Mouse (Mus musculus): Measurements from ENCODE around the gene Casq1. TPM values are rescaled to one million over a fixed set of nuclear protein-coding genes. Genes with fewer than 3 reads are reported as not detected.
A peak's percentile ranks its signal among the peaks of the same experiment; 100 is the strongest.

The Casq1 gene
- polyA plus RNA-seq, 2 experiments: 14.9 to 17.8 TPM

DNA sequence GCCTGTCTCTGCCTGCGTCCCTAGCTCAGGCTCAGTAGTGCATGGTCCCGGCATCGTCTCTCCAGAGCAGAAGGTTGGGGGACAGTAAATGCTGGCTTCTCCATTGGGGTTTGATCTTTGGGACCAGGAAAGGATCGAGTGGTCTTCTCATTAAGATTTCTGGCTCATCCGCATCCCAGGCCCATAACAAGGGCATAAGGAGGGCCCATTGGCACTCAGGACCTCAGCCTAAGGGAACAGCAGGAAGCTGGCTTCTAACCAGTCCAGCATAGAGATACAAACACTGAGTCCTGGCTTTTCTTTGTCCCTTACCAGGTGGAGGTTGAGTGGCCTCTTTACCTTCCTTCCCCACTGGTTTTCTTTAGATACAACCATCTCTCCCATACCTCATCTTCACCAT is 21.8 kb downstream of the Casq1 start:
- 92% methylated on average over 5 of the region's 5 CpGs for WGBS

GRCm38 (mm10) chr1:172197146-172197545 is 22.5 kb downstream of the Casq1 start:
- H3K27ac ChIP-seq (replicated peaks; ENCODE audit: low read depth, low read length): no peak overlapping the region
- no peaks in the 10 kb centered on the region for H3K9me3 ChIP-seq (ENCODE audit: control insufficient read depth, low read length)
- no peak overlapping the region for H3K9ac ChIP-seq (ENCODE audit: low read depth, low read length, severe bottlenecking)
- ATAC-seq (ENCODE audit: low FRiP score, low read depth) (no peak), DNase-seq (ENCODE audit: low spot score) (no peak)
- 91% methylated on average over 3 of the region's 3 CpGs for WGBS
- peaks cover 94% of the 10 kb centered on the region for H3K36me3 ChIP-seq (ENCODE audit: control insufficient read depth, insufficient read depth, low read length)
- peaks cover 10% of the 10 kb centered on the region for H3K4me1 ChIP-seq (ENCODE audit: control insufficient read depth, insufficient read depth, low read length)
- no peak overlapping the region for H3K4me3 ChIP-seq (replicated peaks; ENCODE audit: low read length)
- H3K4me2 ChIP-seq (replicated peaks; ENCODE audit: low read depth, low read length, severe bottlenecking): no peak overlapping the region
- H3K27me3 ChIP-seq (ENCODE audit: control insufficient read depth, insufficient read depth, low read length): no peaks in the 10 kb centered on the region
- TF ChIP-seq POLR2A (IDR thresholded peaks at IDR 0.05; ENCODE audit: borderline replicate concordance, extremely low read depth, insufficient read depth, insufficient read length): no peak

More for the DNA sequence above, 21.8 kb downstream of the Casq1 start:
- DNase-seq (ENCODE audit: low spot score) (no peak), ATAC-seq (ENCODE audit: low FRiP score, low read depth) (no peak)
- peaks cover 91% of the 10 kb centered on the region for H3K36me3 ChIP-seq (ENCODE audit: control insufficient read depth, insufficient read depth, low read length)
- H3K4me2 ChIP-seq (replicated peaks; ENCODE audit: low read depth, low read length, severe bottlenecking): no peak overlapping the region
- H3K27ac ChIP-seq (replicated peaks; ENCODE audit: low read depth, low read length): no peak overlapping the region
- H3K4me1 ChIP-seq (ENCODE audit: control insufficient read depth, insufficient read depth, low read length): peaks cover 17% of the 10 kb centered on the region
- H3K9me3 ChIP-seq (ENCODE audit: control insufficient read depth, low read length): no peaks in the 10 kb centered on the region
- no peak overlapping the region for H3K9ac ChIP-seq (ENCODE audit: low read depth, low read length, severe bottlenecking)
- no peak for TF ChIP-seq POLR2A (IDR thresholded peaks at IDR 0.05; ENCODE audit: borderline replicate concordance, extremely low read depth, insufficient read depth, insufficient read length)
- H3K4me3 ChIP-seq (replicated peaks; ENCODE audit: low read length): no peak overlapping the region
- no peaks in the 10 kb centered on the region for H3K27me3 ChIP-seq (ENCODE audit: control insufficient read depth, insufficient read depth, low read length)

- 85% methylated on average over 8 of the region's 8 CpGs for WGBS
- no peak overlapping the region for H3K9ac ChIP-seq (ENCODE audit: low read depth, low read length, severe bottlenecking)
- TF ChIP-seq POLR2A (IDR thresholded peaks at IDR 0.05; ENCODE audit: borderline replicate concordance, extremely low read depth, insufficient read depth, insufficient read length): no peak
- no peaks in the 10 kb centered on the region for H3K9me3 ChIP-seq (ENCODE audit: control insufficient read depth, low read length)
- peaks cover 90% of the 10 kb centered on the region for H3K36me3 ChIP-seq (ENCODE audit: control insufficient read depth, insufficient read depth, low read length)
- no peaks in the 10 kb centered on the region for H3K27me3 ChIP-seq (ENCODE audit: control insufficient read depth, insufficient read depth, low read length)
- no peak overlapping the region for H3K4me2 ChIP-seq (replicated peaks; ENCODE audit: low read depth, low read length, severe bottlenecking)
- ATAC-seq (ENCODE audit: low FRiP score, low read depth): no peak
- H3K4me1 ChIP-seq (ENCODE audit: control insufficient read depth, insufficient read depth, low read length): no peaks in the 10 kb centered on the region
- H3K4me3 ChIP-seq (replicated peaks; ENCODE audit: low read length): no peak overlapping the region
- DNase-seq (ENCODE audit: low spot score): no peak
- no peak overlapping the region for H3K27ac ChIP-seq (replicated peaks; ENCODE audit: low read depth, low read length)
Measured at GRCm38 (mm10) chr1:172194435-172194834, 25.2 kb downstream of the Casq1 start.

DNA sequence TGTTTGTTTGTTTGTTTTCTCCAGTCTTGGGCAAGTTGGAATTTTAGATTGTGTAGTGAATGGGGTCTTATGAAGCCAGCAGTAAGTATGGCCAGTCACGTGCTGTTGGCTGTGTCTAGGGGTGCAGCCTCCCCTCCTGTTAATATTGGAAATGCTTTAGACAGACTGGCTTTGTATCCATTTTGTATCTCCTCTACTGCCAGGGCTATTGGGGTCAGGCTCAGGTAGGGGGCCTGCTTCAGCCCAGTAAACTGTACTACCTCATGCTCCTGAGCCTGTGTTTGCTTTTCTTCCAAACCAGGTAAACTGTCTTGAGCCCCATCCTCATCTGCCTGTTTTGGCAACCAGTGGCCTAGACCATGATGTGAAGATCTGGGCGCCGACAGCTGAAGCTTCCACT is 27.5 kb downstream of the Casq1 start:
- Histone ChIP-seq H3K4me3 (replicated peaks; ENCODE audit: low read length) (no peak overlapping the region), H3K4me1 (ENCODE audit: control insufficient read depth, insufficient read depth, low read length) (no peaks in the 10 kb centered on the region), H3K9ac (ENCODE audit: low read depth, low read length, severe bottlenecking) (no peak overlapping the region), H3K27me3 (ENCODE audit: control insufficient read depth, insufficient read depth, low read length) (no peaks in the 10 kb centered on the region), H3K4me2 (replicated peaks; ENCODE audit: low read depth, low read length, severe bottlenecking) (no peak overlapping the region), H3K36me3 (ENCODE audit: control insufficient read depth, insufficient read depth, low read length) (peaks cover 86% of the 10 kb centered on the region), H3K27ac (replicated peaks; ENCODE audit: low read depth, low read length) (no peak overlapping the region), H3K9me3 (ENCODE audit: control insufficient read depth, low read length) (no peaks in the 10 kb centered on the region)
- 97% methylated on average over 3 of the region's 3 CpGs for WGBS
- ATAC-seq (ENCODE audit: low FRiP score, low read depth) (no peak), DNase-seq (ENCODE audit: low spot score) (no peak)
- TF ChIP-seq POLR2A (IDR thresholded peaks at IDR 0.05; ENCODE audit: borderline replicate concordance, extremely low read depth, insufficient read depth, insufficient read length): no peak

GRCm38 (mm10) chr1:172191578-172191977 is 28.1 kb downstream of the Casq1 start:
- Histone ChIP-seq H3K27ac (replicated peaks; ENCODE audit: low read depth, low read length) (no peak overlapping the region), H3K4me1 (ENCODE audit: control insufficient read depth, insufficient read depth, low read length) (no peaks in the 10 kb centered on the region), H3K36me3 (ENCODE audit: control insufficient read depth, insufficient read depth, low read length) (peaks cover 86% of the 10 kb centered on the region), H3K27me3 (ENCODE audit: control insufficient read depth, insufficient read depth, low read length) (no peaks in the 10 kb centered on the region), H3K9me3 (ENCODE audit: control insufficient read depth, low read length) (no peaks in the 10 kb centered on the region), H3K4me3 (replicated peaks; ENCODE audit: low read length) (no peak overlapping the region), H3K4me2 (replicated peaks; ENCODE audit: low read depth, low read length, severe bottlenecking) (no peak overlapping the region), H3K9ac (ENCODE audit: low read depth, low read length, severe bottlenecking) (no peak overlapping the region)
- no peak for ATAC-seq (ENCODE audit: low FRiP score, low read depth)
- no peak for TF ChIP-seq POLR2A (IDR thresholded peaks at IDR 0.05; ENCODE audit: borderline replicate concordance, extremely low read depth, insufficient read depth, insufficient read length)
- no peak for DNase-seq (ENCODE audit: low spot score)
- WGBS: 80% methylated on average over 2 of the region's 2 CpGs

- Histone ChIP-seq H3K4me3 (replicated peaks; ENCODE audit: low read length) (no peak overlapping the region), H3K36me3 (ENCODE audit: control insufficient read depth, insufficient read depth, low read length) (peaks cover 84% of the 10 kb centered on the region), H3K9ac (ENCODE audit: low read depth, low read length, severe bottlenecking) (no peak overlapping the region), H3K9me3 (ENCODE audit: control insufficient read depth, low read length) (no peaks in the 10 kb centered on the region), H3K27ac (replicated peaks; ENCODE audit: low read depth, low read length) (no peak overlapping the region), H3K4me1 (ENCODE audit: control insufficient read depth, insufficient read depth, low read length) (no peaks in the 10 kb centered on the region), H3K4me2 (replicated peaks; ENCODE audit: low read depth, low read length, severe bottlenecking) (no peak overlapping the region), H3K27me3 (ENCODE audit: control insufficient read depth, insufficient read depth, low read length) (no peaks in the 10 kb centered on the region)
- TF ChIP-seq POLR2A (IDR thresholded peaks at IDR 0.05; ENCODE audit: borderline replicate concordance, extremely low read depth, insufficient read depth, insufficient read length): no peak
- DNase-seq (ENCODE audit: low spot score) (no peak), ATAC-seq (ENCODE audit: low FRiP score, low read depth) (peak; percentile 55)
- WGBS: 75% methylated on average over 4 of the region's 4 CpGs
Measured at GRCm38 (mm10) chr1:172188891-172189290, 30.8 kb downstream of the Casq1 start.

Measured in limb, embryonic 14.5 days (tissue).